Mouse (Mus musculus) kidney, embryonic 15.5 days (tissue): ENCODE data around the gene Purb. TPM values are rescaled to one million over a fixed set of nuclear protein-coding genes. Genes with fewer than 3 reads are reported as not detected.
"Not testable (repeated sequence)": the region's sequence is repeated elsewhere in the genome, so short reads cannot be mapped to it uniquely, and the experiment has no call there.

Experiments used
- ATAC-seq: fragments of 200-750 bp; cut with Nextera tagmentation; replicated peaks from 2 replicates; pipeline ENCODE4 v1.8.0; 2017; ENCODE audit warnings: moderate TSS enrichment; ENCODE audit not compliant: low FRiP score
- H3K27ac ChIP-seq: fragments of 300-500 bp; sonication (generic); 2 replicates; pipeline ENCODE4 v1.5.1; 2015; ENCODE audit warnings: mild to moderate bottlenecking, inconsistent platforms
- H3K27me3 ChIP-seq: fragments of 300-500 bp; sonication (generic); 2 replicates; pipeline ENCODE4 v1.6.1; 2015; ENCODE audit warnings: inconsistent platforms
- H3K36me3 ChIP-seq: fragments of 300-500 bp; sonication (generic); 2 replicates; pipeline ENCODE4 v1.6.1; 2015; ENCODE audit warnings: inconsistent platforms
- H3K4me1 ChIP-seq: fragments of 300-500 bp; sonication (generic); 2 replicates; pipeline ENCODE4 v1.6.1; 2015; ENCODE audit warnings: inconsistent platforms
- H3K4me2 ChIP-seq: fragments of 300-500 bp; sonication (generic); 2 replicates; pipeline ENCODE4 v1.6.1; 2015; ENCODE audit warnings: moderate library complexity, mild to moderate bottlenecking, inconsistent platforms
- H3K4me3 ChIP-seq: fragments of 300-500 bp; sonication (generic); replicated peaks from 2 replicates; pipeline ENCODE4 v1.5.1; 2015; ENCODE audit warnings: mild to moderate bottlenecking, inconsistent platforms
- H3K9ac ChIP-seq: fragments of 300-500 bp; sonication (generic); 2 replicates; pipeline ENCODE4 v1.6.1; 2015; ENCODE audit warnings: mild to moderate bottlenecking, inconsistent platforms
- H3K9me3 ChIP-seq: fragments of 300-500 bp; sonication (generic); replicated peaks from 2 replicates; pipeline ENCODE4 v1.6.1; 2016; ENCODE audit warnings: inconsistent platforms
- WGBS: fragments of 180-500 bp; shearing (Covaris S2); methylation state at CpG from one replicate; pipeline ENCODE4 v1.1.7; 2015; ENCODE audit warnings: mixed read lengths; 5-methylcytosine and 5-hydroxymethylcytosine counted together
- polyA plus RNA-seq: library from polyadenylated mRNA; unstranded; fragments of >200 nt; fragmentation: Nextera tagmentation; extraction: Ambion mirVana; gene quantifications from 2 replicates; pipeline ENCODE4 v1.2.1, GENCODE M21; 2015

The Purb gene
- polyA plus RNA-seq, 1 experiment from 2014 or later: 29.2 TPM

- Histone ChIP-seq H3K27me3 (no peaks in the 10 kb centered on the region), H3K36me3 (peaks cover 33% of the 10 kb centered on the region), H3K9ac (no peak overlapping the region), H3K4me3 (no peak overlapping the region), H3K4me1 (peaks cover 9% of the 10 kb centered on the region), H3K27ac (no peak overlapping the region), H3K4me2 (no peak overlapping the region), H3K9me3 (no peaks in the 10 kb centered on the region)
- WGBS: 36% methylated on average over 4 of the region's 4 CpGs
- peak; percentile 52; the same call in 1 of the 2 replicates for ATAC-seq
Measured at GRCm38 (mm10) chr11:6465122-6465521, 10.6 kb downstream of the Purb start.

GRCm38 (mm10) chr11:6463159-6463837 lies 12.4 kb downstream of the Purb start:
- no peak overlapping the region for H3K9ac ChIP-seq
- no peak for ATAC-seq
- no peak overlapping the region for H3K4me2 ChIP-seq
- H3K27me3 ChIP-seq: no peaks in the 10 kb centered on the region
- no peaks in the 10 kb centered on the region for H3K4me1 ChIP-seq
- no peaks in the 10 kb centered on the region for H3K9me3 ChIP-seq
- WGBS: 90% methylated on average over 6 of the region's 6 CpGs
- H3K27ac ChIP-seq: no peak overlapping the region
- H3K36me3 ChIP-seq: peaks cover 29% of the 10 kb centered on the region
- H3K4me3 ChIP-seq: no peak overlapping the region

GRCm38 (mm10) chr11:6456083-6456482 lies 19.6 kb downstream of the Purb start:
- Histone ChIP-seq H3K36me3 (no peaks in the 10 kb centered on the region), H3K27me3 (no peaks in the 10 kb centered on the region), H3K4me3 (no peak overlapping the region), H3K4me2 (no peak overlapping the region), H3K27ac (no peak overlapping the region), H3K9me3 (no peaks in the 10 kb centered on the region), H3K9ac (no peak overlapping the region), H3K4me1 (no peaks in the 10 kb centered on the region)
- ATAC-seq: no peak
- WGBS: 79% methylated on average over 6 of the region's 6 CpGs

- H3K4me3 ChIP-seq, H3K4me2 ChIP-seq, ATAC-seq, H3K27ac ChIP-seq, H3K36me3 ChIP-seq, H3K4me1 ChIP-seq, H3K9me3 ChIP-seq, H3K27me3 ChIP-seq, H3K9ac ChIP-seq: not testable (repeated sequence)
- WGBS: 92% methylated on average over 5 of the region's 5 CpGs
Measured at GRCm38 (mm10) chr11:6448155-6448554, 27.6 kb downstream of the Purb start.

GRCm38 (mm10) chr11:6447493-6447892 lies 28.2 kb downstream of the Purb start:
- Histone ChIP-seq H3K4me3 (no peak overlapping the region), H3K36me3 (no peaks in the 10 kb centered on the region), H3K27ac (no peak overlapping the region), H3K4me1 (peaks cover 12% of the 10 kb centered on the region), H3K9ac (no peak overlapping the region), H3K9me3 (no peaks in the 10 kb centered on the region), H3K4me2 (no peak overlapping the region), H3K27me3 (no peaks in the 10 kb centered on the region)
- no peak for ATAC-seq
- 77% methylated on average over 4 of the region's 4 CpGs for WGBS

- peaks cover 13% of the 10 kb centered on the region for H3K4me1 ChIP-seq
- H3K4me3 ChIP-seq: no peak overlapping the region
- ATAC-seq: no peak
- WGBS: 88% methylated on average over 7 of the region's 7 CpGs
- no peak overlapping the region for H3K4me2 ChIP-seq
- H3K27me3 ChIP-seq: no peaks in the 10 kb centered on the region
- H3K36me3 ChIP-seq: peaks cover 7% of the 10 kb centered on the region
- H3K9ac ChIP-seq: no peak overlapping the region
- no peak overlapping the region for H3K27ac ChIP-seq
- no peaks in the 10 kb centered on the region; the same call in 1 of the 2 replicates for H3K9me3 ChIP-seq
Measured at GRCm38 (mm10) chr11:6445951-6446350, 29.8 kb downstream of the Purb start.

GRCm38 (mm10) chr11:6445441-6445840 lies 30.3 kb downstream of the Purb start:
- H3K4me3 ChIP-seq: no peak overlapping the region
- H3K9ac ChIP-seq: no peak overlapping the region
- no peak overlapping the region for H3K27ac ChIP-seq
- ATAC-seq: no peak
- H3K4me2 ChIP-seq: peak overlapping the region; percentile 66; the same call in 1 of the 2 replicates
- no peaks in the 10 kb centered on the region; the same call in 1 of the 2 replicates for H3K9me3 ChIP-seq
- WGBS: 83% methylated on average over 4 of the region's 4 CpGs
- H3K4me1 ChIP-seq: peaks cover 13% of the 10 kb centered on the region
- no peaks in the 10 kb centered on the region for H3K27me3 ChIP-seq
- peaks cover 11% of the 10 kb centered on the region for H3K36me3 ChIP-seq

GRCm38 (mm10) chr11:6444077-6444853 lies 31.5 kb downstream of the Purb start, which contains the start of gene H2afv:
Gene H2afv, minus strand, starts transcription at chr11:6444443.
- Histone ChIP-seq H3K4me3 (peak within 1 kb of the TSS; percentile 83), H3K27ac (peak within 1 kb of the TSS; percentile 97), H3K4me1 (peaks cover 13% of the 10 kb centered on the region), H3K27me3 (no peaks in the 10 kb centered on the region), H3K4me2 (peak within 1 kb of the TSS; percentile 66), H3K9ac (peak within 1 kb of the TSS; percentile 83), H3K9me3 (no peaks in the 10 kb centered on the region; the same call in 1 of the 2 replicates), H3K36me3 (peaks cover 15% of the 10 kb centered on the region)
- peak; percentile 98 for ATAC-seq
- under 1% methylated on average over 77 of the region's 80 CpGs for WGBS

- H3K27me3 ChIP-seq: no peaks in the 10 kb centered on the region
Measured at GRCm38 (mm10) chr11:6443727-6444076, 32.0 kb downstream of the Purb start.

GRCm38 (mm10) chr11:6443102-6443501 lies 32.6 kb downstream of the Purb start:
- 55% methylated on average over 4 of the region's 4 CpGs for WGBS
- Histone ChIP-seq H3K27me3 (no peaks in the 10 kb centered on the region), H3K27ac (peak overlapping the region; percentile 97)

More at GRCm38 (mm10) chr11:6443727-6444076, 32.0 kb downstream of the Purb start:
- Histone ChIP-seq H3K36me3 (peaks cover 18% of the 10 kb centered on the region), H3K4me2 (peak overlapping the region; percentile 66), H3K4me3 (peak overlapping the region; percentile 83), H3K9me3 (no peaks in the 10 kb centered on the region; the same call in 1 of the 2 replicates), H3K27ac (peak overlapping the region; percentile 97), H3K9ac (peak overlapping the region; percentile 83), H3K4me1 (peaks cover 13% of the 10 kb centered on the region)
- ATAC-seq: no peak
- under 1% methylated on average over 10 of the region's 10 CpGs for WGBS

GRCm38 (mm10) chr11:6442566-6442965 lies 33.2 kb downstream of the Purb start:
- no peak for ATAC-seq
- Histone ChIP-seq H3K36me3 (peaks cover 27% of the 10 kb centered on the region), H3K9ac (no peak overlapping the region), H3K4me1 (peaks cover 13% of the 10 kb centered on the region), H3K4me3 (peak overlapping the region; percentile 83; the same call in 1 of the 2 replicates), H3K27ac (no peak overlapping the region), H3K9me3 (no peaks in the 10 kb centered on the region; the same call in 1 of the 2 replicates), H3K4me2 (peak overlapping the region; percentile 66; the same call in 1 of the 2 replicates), H3K27me3 (no peaks in the 10 kb centered on the region)
- WGBS: 95% methylated on average over 4 of the region's 4 CpGs

More at GRCm38 (mm10) chr11:6443102-6443501, 32.6 kb downstream of the Purb start:
- H3K4me1 ChIP-seq: peaks cover 13% of the 10 kb centered on the region
- no peak for ATAC-seq
- H3K4me3 ChIP-seq: peak overlapping the region; percentile 83
- H3K4me2 ChIP-seq: peak overlapping the region; percentile 66
- H3K36me3 ChIP-seq: peaks cover 22% of the 10 kb centered on the region
- H3K9me3 ChIP-seq: no peaks in the 10 kb centered on the region; the same call in 1 of the 2 replicates
- H3K9ac ChIP-seq: peak overlapping the region; percentile 83

GRCm38 (mm10) chr11:6440171-6440570 lies 35.5 kb downstream of the Purb start:
- Histone ChIP-seq H3K4me3 (no peak overlapping the region), H3K4me2 (no peak overlapping the region), H3K9ac (no peak overlapping the region), H3K27ac (no peak overlapping the region), H3K4me1 (peaks cover 13% of the 10 kb centered on the region), H3K27me3 (no peaks in the 10 kb centered on the region), H3K9me3 (no peaks in the 10 kb centered on the region; the same call in 1 of the 2 replicates), H3K36me3 (peaks cover 51% of the 10 kb centered on the region)
- WGBS: 95% methylated on average over 4 of the region's 4 CpGs
- ATAC-seq: no peak
